Mouse (Mus musculus) layer of hippocampus, postnatal 14 days (tissue): Measurements from ENCODE around the gene Olfr1496. TPM values are rescaled to one million over a fixed set of nuclear protein-coding genes. Genes with fewer than 3 reads are reported as not detected.
"Not testable (repeated sequence)": the region's sequence is repeated elsewhere in the genome, so short reads cannot be mapped to it uniquely, and the experiment has no call there.

ENCODE experiments used
- DNase-seq, 2 experiments: peaks; one replicate each; pipeline ENCODE4 v3.0.0; 2021 to 2022; ENCODE audit warnings: low spot score in 2 of 2, mixed read lengths in 1 of 2
- long read RNA-seq, 2 experiments: library from polyadenylated mRNA; stranded (forward); transcript quantifications; one replicate each; pipeline ENCODE4 v2.0.0; 2021
- total RNA-seq, 2 experiments: library from RNA; stranded (reverse); gene quantifications; 2 replicates each; pipeline ENCODE4 v1.2.3; 2021

The Olfr1496 gene
- total RNA-seq = not detected
- long read RNA-seq, experiment 1 = 0 reads
- long read RNA-seq, experiment 2 = 0 reads

- DNase-seq = no peak
Measured at GRCm38 (mm10) chr19:13777578-13777977, at the start of gene Olfr1496. Olfr1496 (plus strand) TSS chr19:13777878.

- no peak for DNase-seq
Measured at GRCm38 (mm10) chr19:13739428-13739827, 38.2 kb upstream of the Olfr1496 start, which contains the start of gene Olfr1494. Olfr1494 (plus strand) TSS chr19:13739728.

GRCm38 (mm10) chr19:13749366-13749765, 28.3 kb upstream of the Olfr1496 start:
- DNase-seq = no peak

DNA sequence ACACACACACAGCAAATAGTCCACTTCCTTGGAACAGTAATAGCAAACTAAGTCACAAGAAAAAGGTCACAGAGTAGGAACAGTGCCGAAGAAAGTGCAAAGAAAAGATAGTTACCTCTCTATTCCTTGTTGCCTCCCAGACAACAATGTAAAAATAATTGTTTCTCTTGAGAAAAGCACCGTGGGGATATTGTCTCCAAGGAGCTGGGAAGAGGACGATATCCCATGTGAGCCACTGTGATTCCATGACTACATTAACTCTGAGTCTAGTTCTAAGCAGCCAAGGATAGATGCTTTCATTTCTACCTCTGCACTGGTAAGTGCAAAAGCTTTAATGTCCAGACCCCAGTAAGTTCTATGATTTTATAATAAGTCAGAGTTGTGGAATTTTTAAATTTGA, 13.4 kb upstream of the Olfr1496 start, which contains the start of gene Olfr1495:
Olfr1495 (plus strand) TSS at position 301 of the 400 bp plus-strand sequence.
- no peak for DNase-seq

GRCm38 (mm10) chr19:13768565-13769276, 9.0 kb upstream of the Olfr1496 start:
- no peak for DNase-seq

GRCm38 (mm10) chr19:13798102-13798501, 20.4 kb downstream of the Olfr1496 start, which contains the start of gene Olfr1497:
Olfr1497 (minus strand) TSS chr19:13798202.
- DNase-seq = no peak

- DNase-seq = not testable (repeated sequence)
Measured at GRCm38 (mm10) chr19:13805486-13805885, 27.8 kb downstream of the Olfr1496 start.

GRCm38 (mm10) chr19:13812823-13813222, 35.1 kb downstream of the Olfr1496 start:
- DNase-seq = no peak

GRCm38 (mm10) chr19:13818827-13819226, 41.1 kb downstream of the Olfr1496 start:
- peak in 1 of 2 experiments; percentile 46 for DNase-seq

- no peak for DNase-seq
Measured at GRCm38 (mm10) chr19:13819347-13819746, 41.7 kb downstream of the Olfr1496 start, which contains the start of gene Olfr1499. Olfr1499 (minus strand) TSS chr19:13819447.

GRCm38 (mm10) chr19:13820847-13821246, 43.2 kb downstream of the Olfr1496 start:
- DNase-seq = no peak

- no peak for DNase-seq
Measured at GRCm38 (mm10) chr19:13828447-13828846, 50.8 kb downstream of the Olfr1496 start.

DNA sequence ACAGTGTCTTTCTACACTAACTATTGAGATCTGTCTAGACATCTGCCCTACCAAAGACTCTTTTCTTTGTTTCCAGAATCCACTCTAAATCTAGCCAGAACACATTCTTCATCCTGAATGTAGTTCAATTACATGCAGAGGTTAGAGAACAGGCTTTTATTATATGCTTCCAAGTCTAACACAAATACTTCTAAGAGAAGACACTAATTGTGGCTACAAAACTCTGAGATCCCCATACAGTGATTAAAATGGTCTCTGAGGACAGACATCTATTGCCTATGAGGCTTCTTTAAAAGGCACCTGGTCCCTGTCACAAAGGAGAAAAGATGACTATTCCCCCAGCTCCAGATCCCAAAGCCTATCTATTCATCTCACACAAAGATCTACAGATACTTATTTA, 52.7 kb downstream of the Olfr1496 start, which contains the start of gene Olfr1500:
Olfr1500 (minus strand) TSS at position 101 of the 400 bp plus-strand sequence.
- DNase-seq = no peak

Other genes with a start within 250 kb of the Olfr1496 start
- not detected for gene Olfr1480, start 250.0 kb upstream of the Olfr1496 start, total RNA-seq
- not detected for gene Olfr1484, start 194.4 kb upstream of the Olfr1496 start, total RNA-seq
- gene Olfr1487, start 160.5 kb upstream of the Olfr1496 start, total RNA-seq = not detected
- not detected for gene Olfr1489, start 146.3 kb upstream of the Olfr1496 start, total RNA-seq
- not detected for gene Olfr1490, start 126.8 kb upstream of the Olfr1496 start, total RNA-seq
- gene Olfr1491, start 80.6 kb upstream of the Olfr1496 start, total RNA-seq = not detected
- gene Olfr1493-ps1, start 54.6 kb upstream of the Olfr1496 start, total RNA-seq = not detected
- gene Olfr1494, start 38.1 kb upstream of the Olfr1496 start, total RNA-seq = not detected
- gene Olfr1495, start 13.3 kb upstream of the Olfr1496 start, total RNA-seq = not detected
- not detected for gene Olfr1497, start 20.3 kb downstream of the Olfr1496 start, total RNA-seq
- gene Olfr1499, start 41.6 kb downstream of the Olfr1496 start, total RNA-seq = not detected
- gene Olfr1500, start 52.6 kb downstream of the Olfr1496 start, total RNA-seq = not detected
- gene Olfr1501, start 72.8 kb downstream of the Olfr1496 start, total RNA-seq = not detected
- not detected for gene Olfr1502, start 83.9 kb downstream of the Olfr1496 start, total RNA-seq
- not detected for gene Olfr1504, start 120.0 kb downstream of the Olfr1496 start, total RNA-seq
- not detected for gene Olfr1505, start 135.7 kb downstream of the Olfr1496 start, total RNA-seq